Mouse (Mus musculus) spleen, embryonic (tissue): ENCODE data around the gene Spire2.
"Not testable (repeated sequence)": the region's sequence is repeated elsewhere in the genome, so short reads cannot be mapped to it uniquely, and the experiment has no call there.

Experiments
- CTCF ChIA-PET: fragments of 350-600 bp; sonication (Branson Sonifier 250); formaldehyde crosslinking; loops from one replicate; lab custom pipeline; 2022; lab: Charles Lee

Spire2 gene

DNA sequence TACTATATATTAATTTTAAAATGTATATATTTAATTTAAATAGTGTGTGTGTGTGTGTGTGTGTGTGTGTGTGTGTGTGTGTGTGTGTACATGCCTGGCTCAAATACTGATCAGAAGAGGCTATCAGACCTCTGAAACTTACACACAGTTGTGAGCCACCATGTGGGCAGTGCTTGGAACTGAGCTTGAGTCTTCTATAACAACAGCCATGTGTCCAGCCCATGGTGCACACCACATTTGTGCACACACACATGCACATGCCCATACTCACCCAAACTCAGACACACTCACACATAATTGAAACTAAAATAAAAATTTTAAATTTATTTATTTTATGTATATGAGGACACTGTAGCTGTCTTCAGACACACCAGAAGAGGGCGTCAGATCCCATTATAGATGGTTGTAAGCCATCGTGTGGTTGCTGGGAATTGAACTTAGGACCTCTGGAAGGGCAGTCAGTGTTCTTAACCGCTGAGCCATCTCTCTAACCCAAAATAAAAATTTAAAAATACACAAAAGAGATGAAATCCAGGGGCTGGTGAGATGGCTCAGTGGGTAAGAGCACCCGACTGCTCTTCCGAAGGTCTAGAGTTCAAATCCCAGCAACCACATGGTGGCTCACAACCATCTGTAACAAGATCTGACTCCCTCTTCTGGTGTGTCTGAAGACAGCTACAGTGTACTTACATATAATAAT is 82.6 kb downstream of the Spire2 start:
- CTCF ChIA-PET: not testable (repeated sequence)

DNA sequence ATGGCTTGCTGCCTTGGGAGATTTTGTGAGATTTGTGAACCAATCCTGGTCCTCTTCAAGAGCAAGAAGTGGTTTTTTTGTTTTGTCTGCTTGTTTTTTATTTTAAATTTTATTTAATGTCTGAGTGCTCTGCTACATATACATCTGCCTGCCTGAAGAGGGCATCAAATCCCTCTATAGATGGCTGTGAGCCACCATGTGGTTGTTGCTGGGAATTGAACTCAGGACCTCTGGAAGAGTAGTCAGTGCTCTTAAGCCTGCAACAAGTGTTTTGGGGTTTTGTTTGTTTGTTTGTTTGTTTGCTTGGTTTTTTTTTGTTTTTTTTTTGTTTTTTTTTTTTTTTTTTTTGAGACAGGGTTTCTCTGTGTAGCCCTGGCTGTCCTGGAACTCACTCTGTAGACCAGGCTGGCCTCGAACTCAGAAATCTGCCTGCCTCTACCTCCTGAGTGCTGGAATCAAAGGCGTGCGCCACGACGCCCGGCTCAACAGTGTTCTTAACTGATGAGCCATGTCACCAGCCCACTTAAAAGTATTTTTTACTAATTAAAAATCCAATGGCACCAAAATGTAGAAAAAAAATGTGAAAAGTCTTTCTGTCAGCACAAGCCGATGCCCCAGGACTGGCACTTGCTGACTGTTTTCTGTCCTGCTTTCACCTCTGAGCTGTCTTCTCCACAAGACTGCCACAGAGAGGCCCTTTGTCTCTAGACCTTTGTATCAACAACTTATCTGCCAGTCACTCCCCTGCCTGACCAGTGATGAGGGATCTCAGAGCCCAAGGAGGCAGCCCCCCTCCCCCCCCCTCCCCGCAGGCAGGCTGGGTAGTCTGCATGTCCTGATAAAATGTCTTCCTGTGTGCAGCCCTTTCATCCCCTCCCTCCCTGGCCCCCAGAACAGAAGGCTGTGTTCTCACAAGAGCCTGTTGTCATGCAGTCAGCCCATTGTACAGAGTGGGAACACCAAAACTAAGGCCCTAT is 83.7 kb downstream of the Spire2 start:
- CTCF ChIA-PET: no interaction called here

DNA sequence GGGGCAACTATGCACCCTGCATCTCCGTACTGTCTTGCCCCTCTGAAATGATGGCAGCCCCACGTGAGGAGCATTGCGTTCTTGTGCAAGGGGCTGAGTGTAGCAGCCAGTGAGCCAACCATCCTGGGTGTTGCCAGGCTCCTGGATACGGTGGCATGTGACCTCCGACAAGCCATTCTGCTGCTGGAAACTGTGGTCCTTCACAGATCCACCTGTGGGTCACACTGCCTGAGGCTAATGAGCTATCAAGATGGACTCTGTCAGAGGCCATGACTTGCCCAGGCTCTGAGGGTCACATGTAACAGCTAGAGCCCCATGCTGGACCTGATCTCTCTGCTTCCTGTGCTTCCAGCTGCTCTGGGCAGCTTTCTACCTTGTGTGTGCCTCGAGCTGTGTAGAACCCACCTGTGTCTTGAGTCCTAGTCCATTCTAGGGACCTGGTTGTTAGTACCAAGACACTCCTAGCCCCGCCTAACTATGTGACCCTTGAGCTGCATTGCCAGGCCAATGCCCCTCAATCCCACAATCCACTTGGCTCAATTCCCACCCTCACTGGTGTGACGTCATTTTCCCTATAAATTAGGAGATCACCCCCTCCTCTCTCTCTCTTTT is 84.5 kb downstream of the Spire2 start:
- CTCF ChIA-PET: no interaction called here
